Mouse (Mus musculus): Measurements from ENCODE around the gene Ndufb8. TPM values are rescaled to one million over a fixed set of nuclear protein-coding genes. Genes with fewer than 3 reads are reported as not detected.

Gene Ndufb8
- polyA plus RNA-seq, 1 experiment from 2014 or later, result 551 TPM

DNA sequence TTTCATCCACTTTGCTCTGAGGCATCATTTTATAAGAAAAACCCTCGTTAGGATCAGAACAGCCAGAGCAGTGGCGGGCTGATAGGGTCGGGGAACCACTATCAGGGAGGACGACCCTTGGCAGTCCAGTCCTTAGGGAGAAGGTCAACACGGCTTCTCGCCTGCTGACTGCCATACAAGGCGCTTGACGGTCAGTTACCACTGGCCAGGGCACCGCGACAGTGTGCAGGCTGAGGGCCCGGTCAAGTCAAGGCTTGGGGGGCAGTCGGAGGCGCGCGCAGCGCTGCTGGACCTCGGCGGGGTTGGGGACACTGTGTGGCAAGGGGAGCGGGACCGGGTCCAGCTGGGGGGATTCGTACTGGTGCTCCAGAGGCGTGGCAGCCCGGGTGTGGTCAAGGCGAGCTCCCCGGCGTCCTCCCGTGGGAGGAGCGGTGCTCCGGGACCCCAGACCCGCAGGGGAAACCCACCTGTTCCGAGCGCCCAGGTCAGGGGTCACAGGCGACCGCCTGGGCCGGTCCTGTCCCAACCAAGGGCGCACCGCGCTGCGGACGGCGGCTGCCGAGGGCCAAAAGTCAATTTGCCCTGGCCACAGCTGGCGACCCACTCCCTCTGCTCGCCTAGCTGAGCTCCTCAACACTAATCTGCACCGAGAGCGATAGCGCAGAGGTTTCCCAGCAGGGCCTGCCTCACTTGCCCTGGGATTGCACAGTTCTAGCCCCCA is 9.8 kb downstream of the Ndufb8 start, which contains the start of gene Sec31b:
Gene Sec31b (minus strand): TSS at position 544 of the 721 bp plus-strand sequence.
- WGBS, result 1% methylated on average over 47 of the region's 47 CpGs
- Histone ChIP-seq H3K4me2 (ENCODE audit: low read depth, severe bottlenecking) (peak within 1 kb of the TSS; percentile 90), H3K27ac (replicated peaks; ENCODE audit: low read depth, low read length) (no peak within 1 kb of the TSS), H3K36me3 (ENCODE audit: control insufficient read depth, insufficient read depth, low read length) (peaks cover 14% of the 10 kb centered on the region), H3K27me3 (ENCODE audit: control insufficient read depth, insufficient read depth, low read length) (0 out of 2 replicates have a peak, but pooled peaks cover 3% of the 10 kb centered on the region), H3K4me3 (ENCODE audit: low read depth, low read length) (peak within 1 kb of the TSS; percentile 50), H3K9ac (ENCODE audit: low read length) (peak within 1 kb of the TSS; percentile 62), H3K4me1 (ENCODE audit: control insufficient read depth, insufficient read depth, low read length) (no peaks in the 10 kb centered on the region), H3K9me3 (ENCODE audit: control insufficient read depth, low read length) (no peaks in the 10 kb centered on the region)
- DNase-seq (ENCODE audit: low spot score), result peak; percentile 73
- peak; percentile 39 for ATAC-seq (ENCODE audit: insufficient number of reproducible peaks, low FRiP score, low TSS enrichment, low read depth)

- Histone ChIP-seq H3K9ac (ENCODE audit: low read length) (no peak overlapping the region), H3K9me3 (ENCODE audit: control insufficient read depth, low read length) (no peaks in the 10 kb centered on the region), H3K4me2 (ENCODE audit: low read depth, severe bottlenecking) (peak overlapping the region; percentile 90), H3K4me3 (ENCODE audit: low read depth, low read length) (peak overlapping the region; percentile 50; the same call in 1 of the 2 replicates), H3K36me3 (ENCODE audit: control insufficient read depth, insufficient read depth, low read length) (peaks cover 7% of the 10 kb centered on the region), H3K4me1 (ENCODE audit: control insufficient read depth, insufficient read depth, low read length) (no peaks in the 10 kb centered on the region), H3K27ac (replicated peaks; ENCODE audit: low read depth, low read length) (no peak overlapping the region), H3K27me3 (ENCODE audit: control insufficient read depth, insufficient read depth, low read length) (0 out of 2 replicates have a peak, but pooled peaks cover 3% of the 10 kb centered on the region)
- DNase-seq (ENCODE audit: low spot score) (peak; percentile 88), ATAC-seq (ENCODE audit: insufficient number of reproducible peaks, low FRiP score, low TSS enrichment, low read depth) (no peak)
- WGBS, result 4% methylated on average over 12 of the region's 13 CpGs
These were observed 10.5 kb downstream of the Ndufb8 start for GRCm38 (mm10) chr19:44544775-44545174.

DNA sequence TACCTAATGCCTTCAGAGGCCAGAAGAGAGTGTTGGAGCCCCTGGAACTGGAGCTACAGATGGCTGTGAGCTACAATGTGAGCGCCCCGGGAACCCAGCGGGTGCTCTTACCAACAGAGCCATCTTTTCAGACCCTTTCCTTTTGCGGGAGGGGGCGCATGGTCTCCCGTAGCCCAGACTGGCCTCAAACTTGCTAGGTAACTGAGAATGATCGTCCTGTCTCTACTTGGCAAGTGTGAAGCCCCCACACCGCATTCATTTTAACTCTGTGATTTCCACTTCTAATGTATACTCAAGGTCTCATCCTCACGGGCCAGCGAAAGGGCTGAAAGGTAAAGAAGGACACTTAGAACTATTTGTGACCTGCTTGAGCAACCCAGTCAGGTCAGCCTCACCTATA is 10.9 kb downstream of the Ndufb8 start:
- DNase-seq (ENCODE audit: low spot score) (no peak), ATAC-seq (ENCODE audit: insufficient number of reproducible peaks, low FRiP score, low TSS enrichment, low read depth) (no peak)
- 0 out of 2 replicates have a peak, but pooled peaks cover 3% of the 10 kb centered on the region for H3K27me3 ChIP-seq (ENCODE audit: control insufficient read depth, insufficient read depth, low read length)
- H3K36me3 ChIP-seq (ENCODE audit: control insufficient read depth, insufficient read depth, low read length), result peaks cover 5% of the 10 kb centered on the region
- H3K27ac ChIP-seq (replicated peaks; ENCODE audit: low read depth, low read length), result no peak overlapping the region
- 60% methylated on average over 10 of the region's 10 CpGs for WGBS
- H3K4me1 ChIP-seq (ENCODE audit: control insufficient read depth, insufficient read depth, low read length), result no peaks in the 10 kb centered on the region
- H3K4me3 ChIP-seq (ENCODE audit: low read depth, low read length), result no peak overlapping the region
- no peak overlapping the region for H3K9ac ChIP-seq (ENCODE audit: low read length)
- H3K4me2 ChIP-seq (ENCODE audit: low read depth, severe bottlenecking), result no peak overlapping the region
- no peaks in the 10 kb centered on the region for H3K9me3 ChIP-seq (ENCODE audit: control insufficient read depth, low read length)

DNA sequence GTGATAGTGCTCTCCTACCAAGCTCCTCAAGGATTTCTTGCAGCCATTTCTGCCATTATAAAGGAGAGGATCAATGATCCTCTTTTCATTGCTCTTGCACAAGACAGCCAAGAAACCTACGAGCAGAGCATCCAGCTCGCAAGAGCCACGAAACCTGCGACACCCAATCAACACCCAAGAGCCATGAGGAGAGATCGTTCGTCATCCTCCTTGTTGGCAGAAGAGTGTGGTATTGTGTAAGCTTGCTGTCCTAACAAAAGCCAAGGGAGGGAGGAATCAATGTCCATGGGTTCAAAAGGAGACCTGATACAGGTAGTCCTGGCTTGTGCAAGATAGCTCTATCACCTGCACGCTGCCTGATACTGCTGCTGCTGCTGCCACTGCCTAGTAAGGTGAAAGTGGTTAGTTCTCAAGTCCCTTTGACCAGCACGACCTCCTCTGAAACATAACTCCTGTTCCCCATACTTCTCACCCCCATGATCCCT is 12.5 kb downstream of the Ndufb8 start:
- H3K27me3 ChIP-seq (ENCODE audit: control insufficient read depth, insufficient read depth, low read length), result 0 out of 2 replicates have a peak, but pooled peaks cover 3% of the 10 kb centered on the region
- ATAC-seq (ENCODE audit: insufficient number of reproducible peaks, low FRiP score, low TSS enrichment, low read depth) (no peak), DNase-seq (ENCODE audit: low spot score) (no peak)
- H3K4me2 ChIP-seq (ENCODE audit: low read depth, severe bottlenecking), result no peak overlapping the region
- H3K36me3 ChIP-seq (ENCODE audit: control insufficient read depth, insufficient read depth, low read length), result no peaks in the 10 kb centered on the region
- no peak overlapping the region for H3K9ac ChIP-seq (ENCODE audit: low read length)
- H3K4me3 ChIP-seq (ENCODE audit: low read depth, low read length), result no peak overlapping the region
- H3K27ac ChIP-seq (replicated peaks; ENCODE audit: low read depth, low read length), result no peak overlapping the region
- 88% methylated on average over 8 of the region's 8 CpGs for WGBS
- no peaks in the 10 kb centered on the region for H3K9me3 ChIP-seq (ENCODE audit: control insufficient read depth, low read length)
- H3K4me1 ChIP-seq (ENCODE audit: control insufficient read depth, insufficient read depth, low read length), result no peaks in the 10 kb centered on the region

GRCm38 (mm10) chr19:44537416-44537815 is 17.8 kb downstream of the Ndufb8 start:
- ATAC-seq (ENCODE audit: insufficient number of reproducible peaks, low FRiP score, low TSS enrichment, low read depth) (no peak), DNase-seq (ENCODE audit: low spot score) (no peak)
- no peaks in the 10 kb centered on the region for H3K4me1 ChIP-seq (ENCODE audit: control insufficient read depth, insufficient read depth, low read length)
- no peaks in the 10 kb centered on the region for H3K9me3 ChIP-seq (ENCODE audit: control insufficient read depth, low read length)
- H3K27ac ChIP-seq (replicated peaks; ENCODE audit: low read depth, low read length), result no peak overlapping the region
- H3K4me3 ChIP-seq (ENCODE audit: low read depth, low read length), result no peak overlapping the region
- WGBS, result 85% methylated on average over 8 of the region's 8 CpGs
- H3K9ac ChIP-seq (ENCODE audit: low read length), result no peak overlapping the region
- H3K36me3 ChIP-seq (ENCODE audit: control insufficient read depth, insufficient read depth, low read length), result no peaks in the 10 kb centered on the region
- H3K27me3 ChIP-seq (ENCODE audit: control insufficient read depth, insufficient read depth, low read length), result no peaks in the 10 kb centered on the region
- no peak overlapping the region for H3K4me2 ChIP-seq (ENCODE audit: low read depth, severe bottlenecking)

GRCm38 (mm10) chr19:44535376-44535775 is 19.9 kb downstream of the Ndufb8 start:
- Histone ChIP-seq H3K27me3 (ENCODE audit: control insufficient read depth, insufficient read depth, low read length) (no peaks in the 10 kb centered on the region), H3K9ac (ENCODE audit: low read length) (no peak overlapping the region), H3K4me2 (ENCODE audit: low read depth, severe bottlenecking) (no peak overlapping the region), H3K36me3 (ENCODE audit: control insufficient read depth, insufficient read depth, low read length) (no peaks in the 10 kb centered on the region), H3K9me3 (ENCODE audit: control insufficient read depth, low read length) (no peaks in the 10 kb centered on the region), H3K27ac (replicated peaks; ENCODE audit: low read depth, low read length) (no peak overlapping the region), H3K4me1 (ENCODE audit: control insufficient read depth, insufficient read depth, low read length) (no peaks in the 10 kb centered on the region), H3K4me3 (ENCODE audit: low read depth, low read length) (no peak overlapping the region)
- ATAC-seq (ENCODE audit: insufficient number of reproducible peaks, low FRiP score, low TSS enrichment, low read depth) (no peak), DNase-seq (ENCODE audit: low spot score) (peak; percentile 48)
- 36% methylated on average over 3 of the region's 3 CpGs for WGBS

- no peak overlapping the region for H3K27ac ChIP-seq (replicated peaks; ENCODE audit: low read depth, low read length)
- no peaks in the 10 kb centered on the region for H3K4me1 ChIP-seq (ENCODE audit: control insufficient read depth, insufficient read depth, low read length)
- no peaks in the 10 kb centered on the region for H3K36me3 ChIP-seq (ENCODE audit: control insufficient read depth, insufficient read depth, low read length)
- H3K27me3 ChIP-seq (ENCODE audit: control insufficient read depth, insufficient read depth, low read length), result no peaks in the 10 kb centered on the region
- H3K9me3 ChIP-seq (ENCODE audit: control insufficient read depth, low read length), result no peaks in the 10 kb centered on the region
- ATAC-seq (ENCODE audit: insufficient number of reproducible peaks, low FRiP score, low TSS enrichment, low read depth) (no peak), DNase-seq (ENCODE audit: low spot score) (no peak)
- no peak overlapping the region for H3K4me2 ChIP-seq (ENCODE audit: low read depth, severe bottlenecking)
- no peak overlapping the region for H3K9ac ChIP-seq (ENCODE audit: low read length)
- WGBS, result 83% methylated on average over 6 of the region's 6 CpGs
- H3K4me3 ChIP-seq (ENCODE audit: low read depth, low read length), result no peak overlapping the region
These were observed 25.2 kb downstream of the Ndufb8 start for GRCm38 (mm10) chr19:44530018-44530417.

DNA sequence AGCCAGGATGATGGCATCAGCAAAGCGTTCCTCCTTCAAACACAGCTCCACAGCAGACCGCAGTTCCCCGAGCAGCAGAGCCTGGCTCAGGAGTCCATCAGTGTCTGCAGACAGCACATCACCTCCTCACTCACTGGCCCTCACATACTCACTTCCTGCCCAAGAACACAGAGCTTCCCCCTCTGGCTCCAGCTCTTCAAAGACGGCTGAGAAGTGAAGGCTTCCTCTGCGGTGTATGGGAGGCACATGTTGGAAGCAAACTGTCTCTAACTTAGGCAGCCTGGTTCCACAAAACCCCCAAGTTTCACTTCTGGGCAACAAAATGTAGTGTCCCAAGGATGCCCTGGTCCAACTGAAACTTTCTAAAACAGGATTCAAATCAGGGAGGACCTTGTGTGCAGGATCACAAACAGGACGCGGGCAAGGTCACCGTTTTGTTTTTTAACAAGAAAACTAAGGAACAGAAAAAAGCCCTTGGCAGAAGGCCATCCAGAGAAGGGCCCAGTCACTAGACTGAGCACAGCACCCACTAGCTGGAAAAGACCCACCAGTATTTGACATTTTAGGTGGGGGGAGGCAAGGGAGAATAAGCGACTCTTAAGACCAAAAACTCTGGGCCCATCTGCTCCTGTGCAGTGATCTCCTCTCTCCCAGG is 29.6 kb downstream of the Ndufb8 start:
- H3K4me3 ChIP-seq (ENCODE audit: low read depth, low read length), result no peak overlapping the region
- no peak for DNase-seq (ENCODE audit: low spot score)
- no peaks in the 10 kb centered on the region for H3K36me3 ChIP-seq (ENCODE audit: control insufficient read depth, insufficient read depth, low read length)
- H3K27ac ChIP-seq (replicated peaks; ENCODE audit: low read depth, low read length), result no peak overlapping the region
- 86% methylated on average over 9 of the region's 9 CpGs for WGBS
- no peaks in the 10 kb centered on the region for H3K27me3 ChIP-seq (ENCODE audit: control insufficient read depth, insufficient read depth, low read length)
- no peaks in the 10 kb centered on the region for H3K9me3 ChIP-seq (ENCODE audit: control insufficient read depth, low read length)
- no peak for ATAC-seq (ENCODE audit: insufficient number of reproducible peaks, low FRiP score, low TSS enrichment, low read depth)
- H3K9ac ChIP-seq (ENCODE audit: low read length), result no peak overlapping the region
- H3K4me2 ChIP-seq (ENCODE audit: low read depth, severe bottlenecking), result no peak overlapping the region
- no peaks in the 10 kb centered on the region for H3K4me1 ChIP-seq (ENCODE audit: control insufficient read depth, insufficient read depth, low read length)
